Mouse (Mus musculus): ENCODE measurements around the gene Tbkbp1. TPM values are rescaled to one million over a fixed set of nuclear protein-coding genes. Genes with fewer than 3 reads are reported as not detected.

Tbkbp1 gene
- polyA plus RNA-seq, 2 experiments = 0.90 to 2.4 TPM

- Histone ChIP-seq H3K9ac (replicated peaks) (peak overlapping the region; percentile 13; the same call in 1 of the 2 replicates), H3K27ac (no peak overlapping the region), H3K9me3 (ENCODE audit: control insufficient read depth, low read length) (no peaks in the 10 kb centered on the region), H3K36me3 (replicated peaks; ENCODE audit: control insufficient read depth, insufficient read depth, low read depth) (peaks cover 66% of the 10 kb centered on the region), H3K4me2 (ENCODE audit: low read depth) (peak overlapping the region; percentile 98; the same call in 1 of the 2 replicates), H3K4me3 (ENCODE audit: insufficient read depth in 1 of 2, low read depth in 2 of 2, low read length in 2 of 2) (peak overlapping the region in 1 of 2 experiments; percentile 98; a peak in 1 of 4 replicates), H3K4me1 (replicated peaks; ENCODE audit: control insufficient read depth in 2 of 2, insufficient read depth in 2 of 2, low read length in 1 of 2) (peaks cover 22% of the 10 kb centered on the region in 2 experiments), H3K27me3 (ENCODE audit: control insufficient read depth, insufficient read depth, low read length) (no peaks in the 10 kb centered on the region)
- ATAC-seq (ENCODE audit: insufficient read depth) = no peak
- WGBS (ENCODE audit: insufficient replicate concordance) = 72% methylated on average over 5 of the region's 5 CpGs
- TF ChIP-seq CTCF (IDR thresholded peaks at IDR 0.05; ENCODE audit: low read depth) = no peak
- no peak for TF ChIP-seq EP300 (IDR thresholded peaks at IDR 0.05; ENCODE audit: low read depth)
- no peak for DNase-seq (ENCODE audit: low read depth in 3 of 3, low spot score in 3 of 3)
Observed at GRCm38 (mm10) chr11:97184875-97185274, 33.6 kb upstream of the Tbkbp1 start.

DNA sequence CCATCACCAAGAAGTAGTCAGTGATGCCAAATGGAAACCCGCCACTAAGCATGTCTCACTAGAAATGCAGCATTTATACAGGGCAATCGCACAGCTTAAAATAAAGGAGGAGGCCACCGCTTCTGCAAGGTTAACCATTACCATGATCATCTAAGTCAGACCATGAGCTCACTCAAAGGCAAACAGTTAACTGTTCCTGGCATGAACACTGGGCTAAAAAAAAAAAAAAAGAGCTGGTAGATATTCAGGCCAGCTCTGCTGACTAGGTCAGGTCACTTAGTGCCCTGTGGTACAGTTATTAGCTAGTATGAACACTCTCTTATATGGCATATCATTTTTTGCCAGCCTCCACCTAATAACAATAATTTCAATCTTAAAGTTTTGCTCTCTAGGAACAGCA lies 31.2 kb upstream of the Tbkbp1 start:
- Histone ChIP-seq H3K27me3 (ENCODE audit: control insufficient read depth, insufficient read depth, low read length) (no peaks in the 10 kb centered on the region), H3K4me3 (ENCODE audit: insufficient read depth in 1 of 2, low read depth in 2 of 2, low read length in 2 of 2) (no peak overlapping the region), H3K27ac (no peak overlapping the region), H3K4me1 (replicated peaks; ENCODE audit: control insufficient read depth in 2 of 2, insufficient read depth in 2 of 2, low read length in 1 of 2) (peaks cover 14 to 16% of the 10 kb centered on the region in 2 experiments), H3K4me2 (ENCODE audit: low read depth) (no peak overlapping the region), H3K9me3 (ENCODE audit: control insufficient read depth, low read length) (no peaks in the 10 kb centered on the region), H3K9ac (replicated peaks) (no peak overlapping the region), H3K36me3 (replicated peaks; ENCODE audit: control insufficient read depth, insufficient read depth, low read depth) (peaks cover 90% of the 10 kb centered on the region)
- WGBS (ENCODE audit: insufficient replicate concordance) = 80% methylated on average over 3 of the region's 3 CpGs
- TF ChIP-seq CTCF (IDR thresholded peaks at IDR 0.05; ENCODE audit: low read depth) (no peak), EP300 (IDR thresholded peaks at IDR 0.05; ENCODE audit: low read depth) (no peak)
- no peak for DNase-seq (ENCODE audit: low read depth in 3 of 3, low spot score in 3 of 3)
- ATAC-seq (ENCODE audit: insufficient read depth) = no peak

DNA sequence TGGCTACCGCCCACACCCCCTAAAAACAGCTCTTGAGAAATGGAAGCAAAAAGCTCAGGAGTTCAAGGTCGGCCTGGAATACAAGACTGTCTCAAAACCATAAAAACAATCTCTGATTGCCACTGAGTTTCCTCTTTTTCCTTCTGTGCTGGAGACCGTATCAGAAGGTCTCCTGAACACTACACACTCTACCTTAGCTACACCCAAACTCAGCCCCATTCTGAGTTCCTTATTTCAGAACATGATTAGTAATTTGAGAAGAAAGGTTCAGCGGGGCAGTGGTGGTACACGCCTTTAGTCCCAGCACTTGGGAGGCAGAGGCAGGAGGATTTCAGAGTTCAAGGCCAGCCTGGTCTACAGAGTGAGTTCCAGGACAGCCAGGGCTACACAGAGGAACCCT lies 29.8 kb upstream of the Tbkbp1 start:
- DNase-seq (ENCODE audit: low read depth in 3 of 3, low spot score in 3 of 3) = no peak
- H3K27me3 ChIP-seq (ENCODE audit: control insufficient read depth, insufficient read depth, low read length) = no peaks in the 10 kb centered on the region

DNA sequence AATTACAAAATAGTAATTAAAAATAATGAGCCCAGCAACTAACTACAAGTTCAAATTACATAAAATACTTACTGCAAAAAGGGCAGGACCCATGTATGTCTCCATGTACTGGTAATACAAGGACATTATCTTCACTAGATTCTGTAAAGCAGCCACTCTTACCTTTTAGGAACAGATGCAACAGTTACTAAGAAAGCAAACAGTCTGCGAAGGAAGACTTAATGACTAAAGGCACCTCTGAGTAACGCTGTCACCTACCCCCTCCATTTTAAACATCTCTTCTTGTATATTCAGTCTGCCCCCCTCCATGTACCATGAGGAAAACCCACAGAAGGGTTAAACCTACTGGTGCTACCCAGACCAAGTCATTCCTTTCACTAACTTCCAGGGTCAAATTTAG lies 26.9 kb upstream of the Tbkbp1 start:
- H3K9ac ChIP-seq (replicated peaks) = no peak overlapping the region
- no peak overlapping the region for H3K4me3 ChIP-seq (ENCODE audit: insufficient read depth in 1 of 2, low read depth in 2 of 2, low read length in 2 of 2)
- H3K27ac ChIP-seq = no peak overlapping the region
- H3K27me3 ChIP-seq (ENCODE audit: control insufficient read depth, insufficient read depth, low read length) = no peaks in the 10 kb centered on the region
- WGBS (ENCODE audit: insufficient replicate concordance) = 95% methylated on average over 2 of the region's 2 CpGs
- peaks cover 100% of the 10 kb centered on the region for H3K36me3 ChIP-seq (replicated peaks; ENCODE audit: control insufficient read depth, insufficient read depth, low read depth)
- no peaks in the 10 kb centered on the region for H3K9me3 ChIP-seq (ENCODE audit: control insufficient read depth, low read length)
- H3K4me1 ChIP-seq (replicated peaks; ENCODE audit: control insufficient read depth in 2 of 2, insufficient read depth in 2 of 2, low read length in 1 of 2) = peaks cover 0 to 2% of the 10 kb centered on the region in 2 experiments; a peak in 1 of 4 replicates
- DNase-seq (ENCODE audit: low read depth in 3 of 3, low spot score in 3 of 3) (no peak), ATAC-seq (ENCODE audit: insufficient read depth) (no peak)
- H3K4me2 ChIP-seq (ENCODE audit: low read depth) = no peak overlapping the region
- no peak for TF ChIP-seq CTCF (IDR thresholded peaks at IDR 0.05; ENCODE audit: low read depth)
- TF ChIP-seq EP300 (IDR thresholded peaks at IDR 0.05; ENCODE audit: low read depth) = no peak

More for the DNA sequence above, 29.8 kb upstream of the Tbkbp1 start:
- no peak for ATAC-seq (ENCODE audit: insufficient read depth)
- Histone ChIP-seq H3K9ac (replicated peaks) (no peak overlapping the region), H3K4me2 (ENCODE audit: low read depth) (no peak overlapping the region), H3K36me3 (replicated peaks; ENCODE audit: control insufficient read depth, insufficient read depth, low read depth) (peaks cover 100% of the 10 kb centered on the region), H3K27ac (no peak overlapping the region), H3K4me3 (ENCODE audit: insufficient read depth in 1 of 2, low read depth in 2 of 2, low read length in 2 of 2) (no peak overlapping the region), H3K9me3 (ENCODE audit: control insufficient read depth, low read length) (no peaks in the 10 kb centered on the region), H3K4me1 (replicated peaks; ENCODE audit: control insufficient read depth in 2 of 2, insufficient read depth in 2 of 2, low read length in 1 of 2) (peaks cover 12 to 16% of the 10 kb centered on the region in 2 experiments)
- 67% methylated on average over 5 of the region's 5 CpGs for WGBS (ENCODE audit: insufficient replicate concordance)
- TF ChIP-seq CTCF (IDR thresholded peaks at IDR 0.05; ENCODE audit: low read depth) (no peak), EP300 (IDR thresholded peaks at IDR 0.05; ENCODE audit: low read depth) (no peak)

DNA sequence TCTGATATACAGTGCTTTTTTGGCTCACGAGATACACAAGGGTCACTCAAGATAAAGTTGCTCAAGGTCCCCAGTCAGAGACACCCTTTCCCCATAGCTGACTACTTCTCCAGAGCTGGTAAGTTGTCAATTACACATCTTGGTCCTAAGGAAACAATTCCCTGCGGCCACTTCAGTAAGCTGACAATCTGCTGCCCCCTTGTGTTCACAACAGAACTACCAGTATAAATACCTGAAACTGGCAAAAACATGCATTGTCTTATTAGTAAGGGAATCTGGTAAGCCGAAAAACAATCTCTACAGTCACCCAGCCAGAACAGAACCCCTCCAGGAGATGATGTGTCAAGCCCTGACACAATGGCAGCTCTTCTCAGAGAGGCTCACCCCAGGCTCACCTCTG lies 25.6 kb upstream of the Tbkbp1 start:
- DNase-seq (ENCODE audit: low read depth in 3 of 3, low spot score in 3 of 3) (no peak), ATAC-seq (ENCODE audit: insufficient read depth) (no peak)
- no peak overlapping the region for H3K9ac ChIP-seq (replicated peaks)
- no peak for TF ChIP-seq EP300 (IDR thresholded peaks at IDR 0.05; ENCODE audit: low read depth)
- TF ChIP-seq CTCF (IDR thresholded peaks at IDR 0.05; ENCODE audit: low read depth) = peak; percentile 61
- H3K4me1 ChIP-seq (replicated peaks; ENCODE audit: control insufficient read depth in 2 of 2, insufficient read depth in 2 of 2, low read length in 1 of 2) = no peaks in the 10 kb centered on the region; a peak in 1 of 4 replicates
- H3K4me3 ChIP-seq (ENCODE audit: insufficient read depth in 1 of 2, low read depth in 2 of 2, low read length in 2 of 2) = no peak overlapping the region
- peaks cover 100% of the 10 kb centered on the region for H3K36me3 ChIP-seq (replicated peaks; ENCODE audit: control insufficient read depth, insufficient read depth, low read depth)
- no peak overlapping the region for H3K27ac ChIP-seq
- no peak overlapping the region for H3K4me2 ChIP-seq (ENCODE audit: low read depth)
- 49% methylated on average over 3 of the region's 3 CpGs for WGBS (ENCODE audit: insufficient replicate concordance)
- H3K9me3 ChIP-seq (ENCODE audit: control insufficient read depth, low read length) = no peaks in the 10 kb centered on the region
- no peaks in the 10 kb centered on the region for H3K27me3 ChIP-seq (ENCODE audit: control insufficient read depth, insufficient read depth, low read length)

Measured in liver, embryonic 14.5 days (tissue).